In genomic region chr14:103650413-103651101, GRCm38 (mm10) we compare ENCODE assay signal across 8 mouse cellular contexts. TPM values are rescaled to one million over a fixed set of nuclear protein-coding genes. Genes with fewer than 3 reads are reported as not detected.
DNase-seq lines count a peak whose midpoint lies in the region; ATAC-seq and TF ChIP-seq lines count a peak whose summit lies in the region.

No protein-coding gene starts in this region.

- H3K9me3 ChIP-seq in ES-E14 (ENCODE audit: control insufficient read depth, insufficient read depth, low read depth, low read length): no peaks in the 10 kb centered on the region
- H3K9me3 ChIP-seq in forebrain, embryonic 15.5 days: no peaks in the 10 kb centered on the region
- no peaks in the 10 kb centered on the region for H3K9me3 ChIP-seq in hindbrain, embryonic 16.5 days (ENCODE audit: control insufficient read depth, low read length)

- in situ Hi-C loops in ES-E14 (cut with MboI; ENCODE audit: low sequenced_read_pairs in 2 of 2, unreplicated experiment in 2 of 2): no loop called here

- H3K4me3 ChIP-seq in ES-E14 (ENCODE audit: insufficient read depth in 1 of 2, low read depth in 1 of 2, low read length in 2 of 2, poor library complexity in 1 of 2, severe bottlenecking in 1 of 2): peak overlapping the region; percentile 91 to 94
- peak overlapping the region; percentile 63 for H3K4me3 ChIP-seq in forebrain, embryonic 15.5 days
- peak overlapping the region; percentile 90 for H3K4me3 ChIP-seq in hindbrain, embryonic 16.5 days (ENCODE audit: low read length)

- H3K4me2 ChIP-seq in forebrain, embryonic 15.5 days (replicated peaks): peak overlapping the region; percentile 72
- H3K4me2 ChIP-seq in hindbrain, embryonic 16.5 days (ENCODE audit: low read length): peak overlapping the region; percentile 68

- H3K27ac ChIP-seq in ES-E14 (ENCODE audit: insufficient read depth, low read depth, low read length, poor library complexity, severe bottlenecking): peak overlapping the region; percentile 11; the same call in 1 of the 2 replicates
- H3K27ac ChIP-seq in forebrain, embryonic 15.5 days (replicated peaks): peak overlapping the region; percentile 97
- peak overlapping the region; percentile 97 for H3K27ac ChIP-seq in hindbrain, embryonic 16.5 days (ENCODE audit: low read depth, low read length)

- intact Hi-C loops in left cerebral cortex, postnatal 10 days (cut with DNase I): loop anchor here (5.0 kb wide), 1 partner anchor 88 kb away; no protein-coding TSS in a partner anchor

- ATAC-seq in cerebellum, adult (ENCODE audit: insufficient number of reproducible peaks, low FRiP score, low TSS enrichment): peak; percentile 56
- ATAC-seq in forebrain, embryonic 15.5 days (replicated peaks): peak; percentile 70
- ATAC-seq in hindbrain, embryonic 16.5 days: peak; percentile 74
- peak; percentile 30 for ATAC-seq in megakaryocyte, adult 5-6 weeks (ENCODE audit: poor library complexity, severe bottlenecking)

- no peaks in the 10 kb centered on the region for H3K27me3 ChIP-seq in forebrain, embryonic 15.5 days
- H3K27me3 ChIP-seq in hindbrain, embryonic 16.5 days (replicated peaks; ENCODE audit: control insufficient read depth, insufficient read depth, low read length): no peaks in the 10 kb centered on the region

- peak; percentile 44 for DNase-seq in ES-E14 (ENCODE audit: low read depth, low spot score)
- DNase-seq in left cerebral cortex, postnatal 10 days (ENCODE audit: extremely low spot score in 1 of 2, low spot score in 2 of 2): peak; percentile 22 to 80
- DNase-seq in retina, postnatal 7 days (ENCODE audit: low read depth, low spot score): peak; percentile 51
- DNase-seq in thymus, postnatal 4 days: peak; percentile 94

- H3K4me1 ChIP-seq in ES-E14 (ENCODE audit: control insufficient read depth in 2 of 2, insufficient read depth in 2 of 2, low read length in 2 of 2, poor library complexity in 1 of 2): peaks cover 0 to 2% of the 10 kb centered on the region in 2 experiments; a peak in 1 of 4 replicates
- H3K4me1 ChIP-seq in forebrain, embryonic 15.5 days: peaks cover 62% of the 10 kb centered on the region
- H3K4me1 ChIP-seq in hindbrain, embryonic 16.5 days (ENCODE audit: control insufficient read depth, insufficient read depth, low read depth, low read length): peaks cover 31% of the 10 kb centered on the region

- no peaks in the 10 kb centered on the region for H3K36me3 ChIP-seq in ES-E14 (ENCODE audit: control insufficient read depth, insufficient read depth, low read length, poor library complexity, severe bottlenecking)
- no peaks in the 10 kb centered on the region for H3K36me3 ChIP-seq in forebrain, embryonic 15.5 days
- no peaks in the 10 kb centered on the region for H3K36me3 ChIP-seq in hindbrain, embryonic 16.5 days (ENCODE audit: control insufficient read depth, insufficient read depth, low read length)

- WGBS in forebrain, embryonic 15.5 days: under 1% methylated on average over 55 of the region's 67 CpGs
- WGBS in hindbrain, embryonic 16.5 days: 0% methylated on average over 56 of the region's 67 CpGs

- peak overlapping the region; percentile 86 for H3K9ac ChIP-seq in ES-E14 (ENCODE audit: insufficient read depth, low read depth, low read length, poor library complexity, severe bottlenecking)
- H3K9ac ChIP-seq in forebrain, embryonic 15.5 days (replicated peaks): peak overlapping the region; percentile 96
- H3K9ac ChIP-seq in hindbrain, embryonic 16.5 days (ENCODE audit: low read depth, low read length): peak overlapping the region; percentile 99

TF ChIP-seq in ES-E14, 5 proteins besides CTCF, POLR2A, EP300 and RAD21:
- TF ChIP-seq CHD2 (IDR thresholded peaks at IDR 0.05; ENCODE audit: low read depth, low read length): no peak
- TF ChIP-seq ZC3H11A (IDR thresholded peaks at IDR 0.05; ENCODE audit: borderline replicate concordance, low read depth, low read length): no peak
- TF ChIP-seq ZNF384 (IDR thresholded peaks at IDR 0.05; ENCODE audit: low read depth, low read length): no peak
- no peak for TF ChIP-seq HCFC1 (IDR thresholded peaks at IDR 0.05; ENCODE audit: borderline replicate concordance, insufficient read depth, low read length)
- no peak for TF ChIP-seq MAFK (IDR thresholded peaks at IDR 0.05; ENCODE audit: insufficient read depth, low read depth, low read length)

RNA-seq across cellular contexts. Expression of gene Slain1, which starts 0.5 kb away (rescaled TPM):
- 3.8 and 6.4 TPM in 2 replicates for total RNA-seq in ES-E14 (2012; rRNA removed)
- 31.8 and 35.9 TPM in 2 replicates for polyA plus RNA-seq in forebrain, embryonic 15.5 days (2015; fragmentation: Nextera tagmentation; extraction: Ambion mirVana)
- polyA plus RNA-seq in hindbrain, embryonic 16.5 days (2015; fragmentation: Nextera tagmentation; extraction: Ambion mirVana): 5.3 and 8.8 TPM in 2 replicates
- 10 to 100 TPM; 61.2 to 63.0 TPM for total RNA-seq in left cerebral cortex, postnatal 10 days (2021)
- 5.0 and 8.2 TPM in 2 replicates for total RNA-seq in megakaryocyte, adult 5-6 weeks (2015)
- total RNA-seq in megakaryocyte, adult 5-6 weeks (2017): 3.0 and 3.5 TPM in 2 replicates

Comparison
In these comparisons a context has a peak if more than half of its experiments do, and no peak if none do; other contexts are left out.
1. Peak in every context shown above with its lines: DNase-seq, ATAC-seq, H3K4me3 ChIP-seq and H3K27ac ChIP-seq.
2. DNase-seq: peak in every context shown above with its lines; median percentile 94 in thymus, postnatal 4 days; 51 in left cerebral cortex, postnatal 10 days; 51 in retina, postnatal 7 days; 44 in ES-E14.
3. H3K27ac ChIP-seq: peak in every context shown above with its lines; median percentile 97 in forebrain, embryonic 15.5 days; 97 in hindbrain, embryonic 16.5 days; 11 in ES-E14.